Mouse (Mus musculus) embryo, embryonic 11.5 days (tissue): ENCODE measurements around the gene Adra2b.

Source experiments
- DNase-seq: peaks from one replicate; pipeline ENCODE4 v3.0.0-alpha.2; 2012; ENCODE audit warnings: low read depth, low spot score

The Adra2b gene

GRCm38 (mm10) chr2:127379250-127379649, 16.2 kb downstream of the Adra2b start:
- no peak for DNase-seq

DNA sequence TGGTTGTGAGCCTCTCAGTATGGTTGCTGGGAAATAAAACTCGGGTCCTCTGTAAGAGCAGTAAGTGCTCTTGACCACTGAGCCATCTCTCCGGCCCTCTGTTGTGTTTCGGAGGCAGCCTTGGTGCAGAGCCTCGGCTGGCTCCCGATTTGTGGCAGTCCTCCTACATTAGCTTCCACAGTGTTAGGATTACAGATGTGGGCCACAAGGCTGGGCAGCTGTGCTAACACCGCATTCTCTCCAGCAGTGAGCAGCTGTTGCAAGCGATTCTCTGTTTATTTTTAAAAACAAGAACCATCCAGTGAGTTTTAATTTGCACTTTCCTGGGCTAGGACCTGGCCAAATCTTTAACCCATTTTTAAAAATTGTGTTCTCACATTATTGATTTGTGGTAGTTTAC, 20.9 kb downstream of the Adra2b start:
- DNase-seq, result no peak

DNA sequence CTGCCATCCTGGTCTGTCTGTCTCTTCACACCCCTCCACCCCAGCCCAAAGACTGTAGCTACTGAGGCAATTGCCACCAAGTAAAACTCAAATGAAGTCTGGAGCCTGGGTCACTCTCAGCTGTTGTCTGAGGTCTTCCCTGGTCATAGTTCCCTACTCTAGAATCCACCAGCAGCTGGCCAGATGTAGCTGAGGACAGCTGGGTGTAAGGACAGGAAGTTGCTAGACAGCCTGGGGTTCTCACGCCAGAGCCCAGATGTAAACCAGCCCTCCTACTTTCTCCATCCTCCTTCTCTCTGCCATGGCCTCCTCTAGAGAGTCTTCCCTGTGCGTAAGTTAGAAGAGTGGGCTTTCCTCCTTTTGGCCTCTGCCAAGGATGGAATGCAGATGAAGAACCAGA, 24.5 kb downstream of the Adra2b start:
- no peak for DNase-seq

GRCm38 (mm10) chr2:127390352-127390751, 27.3 kb downstream of the Adra2b start:
- no peak for DNase-seq

DNA sequence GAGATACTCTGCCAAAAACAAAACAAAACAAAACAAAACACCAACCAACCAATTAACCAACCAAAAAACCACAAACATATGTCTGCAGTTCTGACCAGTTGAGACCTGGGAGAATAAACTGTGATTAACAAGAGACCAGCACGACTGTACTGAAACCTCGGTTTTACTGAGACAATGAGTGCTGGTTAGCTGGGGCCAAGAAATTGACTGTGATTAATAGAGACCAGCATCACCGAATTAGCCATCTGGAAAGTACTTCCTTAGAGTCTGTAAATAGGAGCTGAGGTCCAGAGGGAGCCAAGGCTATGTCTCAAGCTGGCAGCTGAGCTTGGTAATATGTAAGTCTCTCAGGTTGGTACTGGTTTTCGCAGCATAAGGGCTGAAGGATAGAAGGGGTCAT, 27.8 kb downstream of the Adra2b start:
- no peak for DNase-seq

DNA sequence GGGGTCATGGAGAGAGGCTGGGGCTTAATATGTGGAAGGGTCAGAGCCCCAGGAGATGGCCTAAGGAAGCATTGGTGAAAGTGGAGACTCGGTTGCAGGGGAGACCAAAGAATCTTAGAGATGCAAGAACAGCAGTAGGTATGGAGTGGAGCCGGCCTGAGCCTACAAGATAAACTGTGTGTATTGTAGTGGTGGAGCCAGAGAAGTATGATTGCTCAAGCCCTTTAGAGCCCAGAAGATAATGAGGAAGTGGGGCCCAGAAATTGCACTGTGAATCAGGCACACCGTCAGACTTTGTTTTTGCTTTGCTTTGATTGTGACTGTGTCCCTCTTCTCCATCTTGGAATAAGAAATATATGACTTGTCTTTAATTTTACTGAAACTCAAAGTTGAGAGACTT, 28.3 kb downstream of the Adra2b start:
- no peak for DNase-seq

DNA sequence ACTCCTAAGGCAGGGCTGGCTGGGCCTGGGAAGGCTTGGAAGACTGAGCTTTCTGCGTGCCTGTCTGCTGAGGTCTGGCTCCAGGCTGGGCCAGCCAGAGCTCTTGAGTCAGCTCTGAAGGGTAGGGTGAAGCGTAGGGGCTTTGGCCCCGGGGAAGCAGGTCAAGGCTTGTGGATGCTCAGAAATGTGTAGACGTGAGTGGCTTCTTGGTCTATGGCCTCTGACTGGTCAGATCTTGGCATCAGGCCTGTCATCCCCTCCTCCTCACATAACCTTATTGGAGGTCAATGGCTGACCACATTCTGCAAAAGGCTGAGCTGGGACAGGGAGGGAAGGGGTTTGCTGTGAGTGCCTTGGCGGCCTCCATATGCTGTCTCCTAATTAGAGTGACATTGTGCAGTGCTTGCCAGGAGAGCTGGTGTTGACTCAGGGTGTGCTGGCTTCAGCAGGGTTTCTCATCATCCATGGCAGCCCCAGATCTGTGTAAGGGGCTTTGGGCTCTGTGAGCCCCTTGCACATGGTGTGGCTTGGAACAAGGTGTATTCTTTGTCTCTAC, 31.7 kb downstream of the Adra2b start:
- no peak for DNase-seq

DNA sequence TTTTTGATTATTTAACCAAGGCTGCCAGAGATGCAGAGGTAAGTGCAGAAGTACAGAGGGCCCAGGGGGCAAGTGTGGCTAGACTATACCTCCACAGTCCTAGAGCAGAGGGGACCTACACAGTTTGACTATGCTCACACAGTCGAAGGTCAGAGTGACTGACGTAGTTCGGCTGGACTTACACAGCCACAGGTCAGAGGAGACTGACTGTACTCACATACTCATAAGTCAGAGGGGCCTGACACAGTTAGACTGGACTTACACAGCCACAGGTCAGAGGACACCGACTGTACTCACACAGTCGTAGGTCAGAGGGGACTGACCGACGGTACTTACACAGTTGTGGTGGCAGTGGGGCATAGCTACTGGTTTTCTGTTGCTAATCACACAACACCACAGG, 35.7 kb downstream of the Adra2b start:
- no peak for DNase-seq

DNA sequence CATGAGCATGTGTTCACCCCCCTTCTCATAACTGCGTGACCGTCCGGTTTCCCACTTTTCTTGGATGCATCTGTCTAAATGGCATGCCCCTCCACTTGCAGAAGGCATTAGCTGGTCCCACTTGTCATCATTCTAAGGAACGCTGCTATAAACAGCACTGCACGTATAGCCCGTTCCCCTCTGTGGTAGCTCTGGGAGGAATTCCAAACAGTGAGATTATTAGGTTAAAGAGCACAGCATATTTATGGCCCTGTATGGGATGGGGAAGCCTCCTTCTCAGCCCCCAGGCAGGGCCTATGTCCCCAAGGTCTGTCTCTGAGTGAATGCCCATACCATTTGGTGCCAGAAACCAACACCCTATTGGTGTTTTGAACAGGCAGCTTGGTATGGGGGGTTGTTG, 48.1 kb downstream of the Adra2b start:
- no peak for DNase-seq

- DNase-seq, result no peak
Observed at GRCm38 (mm10) chr2:127415806-127416205, 52.8 kb downstream of the Adra2b start.

DNA sequence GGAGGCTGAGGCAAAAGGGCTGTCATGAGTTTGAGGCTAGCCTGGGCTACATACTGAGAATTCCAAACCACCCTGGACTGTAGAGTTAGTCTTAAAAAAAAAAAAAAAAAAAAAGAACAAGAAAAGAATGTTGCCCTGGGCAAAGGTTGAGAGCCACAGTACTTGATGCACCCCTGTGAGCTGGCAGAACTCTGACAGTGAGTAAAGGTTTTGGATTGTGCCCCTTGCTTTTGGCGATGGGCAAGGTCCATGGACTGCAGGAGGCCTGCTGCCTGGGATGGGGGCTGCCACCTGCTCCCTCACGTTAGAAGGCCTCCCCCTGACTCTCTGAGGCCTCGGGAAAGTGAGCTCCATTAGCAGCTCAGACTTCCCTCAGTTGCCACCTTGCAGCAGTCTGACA, 53.7 kb downstream of the Adra2b start:
- DNase-seq, result no peak
